Mouse (Mus musculus) fat pad, adult 2 months (tissue): ENCODE measurements around the gene Zfhx3.
A peak's percentile ranks its signal among the peaks of the same experiment; 100 is the strongest.

Source experiments
- DNase-seq: peaks from one replicate; pipeline ENCODE4 v3.0.0-alpha.2; 2011; ENCODE audit warnings: low read depth, low spot score; ENCODE audit errors: extremely low read depth

Zfhx3 gene

GRCm38 (mm10) chr8:108732500-108732899 is 790.1 kb downstream of the Zfhx3 start:
- DNase-seq = no peak

DNA sequence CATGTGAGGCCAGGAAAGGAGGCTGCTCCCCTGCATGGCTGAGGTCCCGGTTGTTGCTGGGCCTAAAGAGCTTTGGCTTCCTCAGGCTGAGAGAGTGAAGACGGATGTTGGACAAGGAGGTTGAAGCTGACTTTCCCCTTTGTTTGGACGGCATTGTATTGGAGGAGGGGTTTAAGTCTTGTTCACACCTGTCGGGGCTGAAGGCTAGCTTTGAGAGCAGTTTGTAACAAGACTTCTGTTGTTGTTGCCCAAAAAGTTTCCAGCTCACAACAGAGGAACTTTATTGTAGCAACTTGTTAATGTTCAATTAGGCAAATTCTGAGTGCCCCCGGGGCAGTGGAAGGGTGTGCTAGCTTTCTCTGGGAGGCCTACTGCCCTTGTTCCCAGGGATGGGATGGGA is 790.9 kb downstream of the Zfhx3 start:
- DNase-seq = no peak

GRCm38 (mm10) chr8:108736442-108736841 is 794.0 kb downstream of the Zfhx3 start:
- DNase-seq = no peak

- DNase-seq = no peak
Observed at GRCm38 (mm10) chr8:108738179-108738578, 795.7 kb downstream of the Zfhx3 start.

- DNase-seq = no peak
Observed at GRCm38 (mm10) chr8:108739517-108739916, 797.1 kb downstream of the Zfhx3 start.

DNA sequence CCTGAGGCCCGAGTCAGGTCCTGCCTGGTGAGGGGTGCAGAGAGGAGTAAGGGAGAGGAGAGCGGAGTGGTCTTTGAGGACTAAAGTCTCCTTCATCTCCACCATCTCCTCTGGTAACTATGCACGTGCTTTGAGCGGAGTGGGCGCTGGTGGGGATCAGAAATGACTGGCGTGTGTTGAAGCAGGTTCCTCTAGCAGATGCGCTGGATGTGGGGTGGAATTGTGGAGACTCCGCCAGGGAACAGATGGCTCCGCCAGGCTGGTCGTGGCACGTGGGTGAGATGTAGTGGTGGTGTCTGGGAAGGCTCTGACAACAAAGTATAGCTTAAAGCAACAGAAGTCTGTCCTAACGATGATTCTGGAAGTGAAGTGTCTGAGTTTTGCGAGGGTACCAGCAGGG is 798.0 kb downstream of the Zfhx3 start:
- DNase-seq = no peak

DNA sequence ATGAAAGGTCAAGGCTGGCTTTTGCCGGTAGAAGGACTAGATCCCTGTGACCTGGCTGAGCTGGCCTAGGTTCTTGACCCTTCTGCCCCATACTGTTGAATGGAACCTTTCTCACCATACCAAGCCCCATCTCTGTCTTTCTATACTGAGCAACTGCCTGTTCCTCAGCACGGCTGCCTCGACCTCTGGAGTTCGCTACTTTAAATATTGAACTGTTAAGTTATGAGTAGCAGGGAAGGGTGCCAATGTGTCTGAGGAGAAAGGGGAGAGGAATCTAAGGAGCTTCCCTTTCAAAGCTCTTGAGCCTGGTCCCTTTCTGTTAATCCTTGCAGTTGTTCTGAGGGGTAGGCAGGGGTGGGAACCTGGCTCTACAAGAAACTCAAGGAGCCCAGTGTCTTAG is 799.2 kb downstream of the Zfhx3 start:
- no peak for DNase-seq

DNA sequence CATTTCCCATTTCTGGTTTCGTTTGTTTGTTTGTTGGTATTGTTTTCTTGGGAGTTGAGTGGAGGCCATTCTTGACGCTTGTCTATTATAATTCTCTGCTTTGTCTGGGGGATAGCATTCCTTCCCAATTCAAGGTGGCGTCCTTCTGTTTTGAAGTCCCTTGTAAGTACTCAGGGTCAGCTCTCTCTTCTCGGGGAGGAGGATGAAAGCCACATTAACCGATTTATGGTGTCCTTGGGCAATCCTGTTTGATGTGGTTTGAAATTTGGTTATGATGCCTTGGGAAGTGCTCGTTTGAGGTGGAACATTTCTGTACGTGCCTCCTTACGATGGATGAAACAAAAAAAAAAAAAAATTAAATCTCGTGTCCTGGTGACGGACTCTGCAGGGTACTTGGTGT is 800.0 kb downstream of the Zfhx3 start:
- DNase-seq = no peak

DNA sequence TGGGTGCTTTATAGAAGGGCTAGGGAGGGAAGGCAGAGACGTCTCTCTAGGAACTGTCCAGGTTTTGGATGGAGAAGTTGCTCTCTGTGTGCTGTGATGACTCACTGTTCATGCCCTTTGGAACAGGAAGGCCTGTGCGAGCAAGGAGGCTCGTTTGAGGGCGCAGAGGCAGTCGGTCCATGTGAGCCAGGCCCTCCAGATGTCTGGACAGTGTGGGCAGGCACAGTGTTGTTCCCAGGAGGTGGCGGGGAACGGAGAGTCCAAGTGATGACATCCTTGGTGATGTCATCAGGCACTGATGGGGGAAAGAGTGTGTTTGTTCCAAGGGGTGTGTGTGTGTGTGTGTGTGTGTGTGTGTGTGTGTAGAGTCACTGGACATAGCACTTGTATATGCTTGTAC is 800.8 kb downstream of the Zfhx3 start:
- DNase-seq = no peak

- peak; percentile 90 for DNase-seq
Observed at GRCm38 (mm10) chr8:108745551-108745950, 803.1 kb downstream of the Zfhx3 start.

DNA sequence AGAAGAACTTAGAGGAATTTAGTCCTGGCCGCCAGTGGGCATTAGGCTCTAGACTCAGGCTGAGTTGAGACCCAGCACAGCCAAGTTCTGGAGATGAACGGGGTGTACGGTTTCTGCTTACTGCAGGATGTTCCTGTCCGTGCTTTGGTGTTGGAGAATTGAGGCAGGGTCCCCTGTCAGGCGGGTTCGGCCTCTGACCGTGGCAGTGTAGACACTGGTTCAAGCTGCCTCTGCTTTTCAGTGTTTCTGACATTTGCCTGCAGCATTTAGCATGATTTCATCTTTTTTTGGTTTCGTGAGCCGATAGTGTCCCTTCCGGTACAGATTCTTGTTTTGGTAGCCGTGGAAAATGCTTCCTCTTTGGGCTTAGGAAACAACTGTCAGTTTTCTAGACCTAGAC is 805.7 kb downstream of the Zfhx3 start:
- no peak for DNase-seq

- no peak for DNase-seq
Observed at GRCm38 (mm10) chr8:108748851-108749376, 806.5 kb downstream of the Zfhx3 start.

GRCm38 (mm10) chr8:108750806-108751205 is 808.4 kb downstream of the Zfhx3 start:
- DNase-seq = no peak

DNA sequence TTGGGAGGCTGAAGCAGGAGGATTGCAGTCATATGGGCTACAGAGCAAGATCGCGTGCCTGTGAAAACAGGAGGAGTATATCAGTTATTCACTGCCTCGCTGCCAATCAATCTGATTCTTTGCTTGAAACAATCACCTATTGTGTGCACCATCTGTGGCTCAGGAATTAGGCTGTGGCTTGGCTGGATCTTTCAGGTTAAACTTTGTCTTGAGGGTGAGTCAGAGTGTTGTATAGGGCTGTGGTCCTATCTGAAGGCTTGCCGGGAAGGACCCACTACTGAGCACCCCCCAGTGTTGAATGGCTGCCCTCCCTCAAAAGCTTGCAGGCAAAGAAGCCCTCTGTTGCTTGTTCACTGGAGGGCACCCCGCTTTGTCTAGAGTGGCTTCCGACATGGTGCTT is 812.1 kb downstream of the Zfhx3 start:
- DNase-seq = no peak

DNA sequence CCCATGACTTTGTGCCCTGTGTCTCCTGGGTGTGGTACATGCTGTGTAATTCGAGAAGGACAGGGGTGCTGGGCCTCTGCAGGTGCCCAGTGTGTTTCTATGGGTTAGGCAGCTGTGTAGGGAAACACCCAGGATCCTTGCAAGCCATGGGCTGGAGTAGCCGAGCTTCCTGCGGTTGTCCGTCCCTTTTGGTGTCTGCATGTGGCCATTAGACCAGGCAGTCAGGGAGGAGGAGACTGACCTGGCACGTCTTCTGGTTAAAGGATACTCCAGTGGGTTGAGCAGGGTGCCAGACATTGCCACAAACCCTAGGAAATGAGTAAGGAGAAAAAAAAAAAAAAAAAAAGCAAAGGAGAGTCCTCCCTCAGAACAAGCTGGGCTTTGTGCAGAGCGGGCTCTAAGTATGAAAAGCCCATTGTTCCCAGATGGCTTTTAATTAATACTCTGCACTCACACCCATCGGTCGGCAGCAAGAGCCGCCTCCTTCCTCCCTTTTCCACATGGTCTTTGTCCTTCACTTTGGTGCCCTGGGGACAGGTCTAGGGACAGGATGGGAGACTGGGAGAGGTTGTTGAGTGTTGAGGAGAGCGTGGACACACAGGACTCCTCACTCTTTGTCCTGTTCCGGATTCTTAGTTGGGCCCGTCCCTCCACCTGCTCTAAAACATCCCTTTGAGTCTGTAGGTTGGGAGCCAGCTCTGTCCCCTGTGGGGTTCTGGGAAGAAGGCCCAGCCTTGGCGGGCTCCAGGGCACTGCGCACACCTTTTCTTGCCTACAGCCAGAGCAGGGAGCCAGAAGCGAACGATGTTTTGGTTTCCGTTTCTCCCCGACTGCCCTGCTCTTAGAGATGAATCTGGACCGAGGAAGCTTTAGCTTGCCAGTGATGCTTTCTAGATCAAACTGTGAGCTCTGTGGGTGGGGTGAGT is 813.2 kb downstream of the Zfhx3 start:
- no peak for DNase-seq

GRCm38 (mm10) chr8:108759511-108760330 is 817.3 kb downstream of the Zfhx3 start:
- DNase-seq = no peak

DNA sequence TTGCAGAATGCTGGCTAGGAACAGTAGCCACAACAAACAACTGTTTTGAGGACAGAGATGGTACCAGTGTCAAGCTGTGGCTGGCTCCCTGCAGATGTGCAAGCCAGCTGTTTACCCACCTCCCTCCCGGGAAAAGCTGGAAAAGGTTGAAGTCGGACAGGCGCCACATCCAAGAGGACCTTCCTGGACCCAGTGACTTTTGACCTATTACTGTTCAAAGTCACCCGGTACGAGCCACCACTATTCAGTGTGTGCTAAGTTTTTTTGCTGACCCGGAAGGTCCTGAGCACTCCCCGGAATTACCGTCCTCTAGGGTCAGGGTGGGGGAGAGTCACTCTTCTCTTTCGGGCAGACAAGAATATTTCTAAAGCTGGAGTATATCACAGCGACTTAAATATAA is 818.3 kb downstream of the Zfhx3 start:
- no peak for DNase-seq

DNA sequence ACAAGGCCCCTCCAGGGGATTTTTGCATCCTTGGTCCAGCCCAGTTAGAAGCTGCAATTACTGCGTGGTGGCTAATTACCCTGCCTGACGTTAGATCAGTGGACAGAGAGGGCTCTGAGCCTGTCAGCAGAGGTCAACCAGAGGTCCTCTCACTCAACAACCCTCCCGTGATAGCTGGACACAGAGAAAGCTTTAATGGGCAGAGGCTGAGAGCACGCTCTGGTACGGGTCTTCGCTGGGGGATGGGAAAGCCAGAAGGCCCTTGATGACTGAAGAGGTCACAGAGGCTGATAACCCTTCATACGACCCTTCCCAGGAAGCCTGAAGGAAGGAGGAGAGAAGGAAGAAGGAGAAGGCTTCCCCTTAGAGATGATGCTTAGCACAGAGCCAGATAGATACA is 820.1 kb downstream of the Zfhx3 start:
- no peak for DNase-seq

DNA sequence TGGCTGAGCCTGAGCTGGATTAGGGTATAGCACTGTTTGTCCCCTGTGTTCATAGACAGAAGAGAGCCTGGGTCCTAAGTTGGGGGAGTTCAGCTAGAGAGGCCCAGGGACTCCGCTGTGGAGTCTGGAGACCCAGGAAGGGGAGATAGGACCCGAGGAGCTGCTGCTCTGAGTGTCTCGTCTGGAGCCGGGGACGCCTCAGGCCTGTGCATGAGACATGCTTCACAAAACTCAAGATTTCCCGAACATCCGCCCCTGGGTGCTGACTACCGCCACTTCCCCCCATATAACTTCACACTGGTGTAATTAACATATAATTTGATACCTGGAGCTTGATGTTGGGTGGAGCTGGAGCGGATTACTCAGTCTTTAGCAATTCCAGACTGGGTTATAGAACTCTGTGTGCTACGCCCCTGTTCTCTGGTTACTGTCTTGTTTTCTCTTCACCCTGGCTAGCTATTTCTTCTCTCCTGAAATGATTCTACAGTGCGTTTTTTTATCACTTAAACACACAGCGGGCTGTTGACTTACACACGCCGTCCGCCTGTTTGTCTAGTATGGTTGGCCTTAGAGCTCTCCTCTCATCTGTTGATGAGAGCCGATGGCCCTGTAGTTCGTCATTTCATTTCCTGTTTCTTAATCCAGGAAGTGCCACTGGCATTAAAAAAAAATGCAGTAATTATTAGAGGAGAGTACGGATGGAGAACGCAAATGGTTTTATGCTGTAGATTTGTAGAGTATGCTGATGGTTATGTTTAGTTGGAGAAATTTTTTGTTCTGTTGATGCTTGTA is 822.2 kb downstream of the Zfhx3 start:
- DNase-seq = no peak

DNA sequence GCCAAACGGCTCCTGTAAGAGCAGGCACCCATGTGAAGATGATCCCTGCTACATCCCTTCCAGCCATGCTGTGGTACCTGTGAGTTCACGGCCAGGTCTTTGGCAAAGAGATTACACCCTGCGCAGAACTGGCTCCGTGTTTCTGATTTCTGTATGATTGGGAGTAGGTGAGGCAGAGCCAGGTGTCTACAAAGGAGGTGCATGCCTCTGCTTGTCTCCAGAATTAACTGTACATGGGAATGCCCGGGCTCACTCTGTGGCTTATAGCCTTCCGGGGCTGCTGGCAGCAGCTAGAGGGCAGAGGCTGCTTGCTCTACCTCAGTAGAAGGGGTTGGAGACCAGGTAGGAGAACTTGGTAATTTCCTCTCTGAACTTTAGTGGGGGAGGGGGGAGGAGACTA is 823.7 kb downstream of the Zfhx3 start:
- peak; percentile 37 for DNase-seq

DNA sequence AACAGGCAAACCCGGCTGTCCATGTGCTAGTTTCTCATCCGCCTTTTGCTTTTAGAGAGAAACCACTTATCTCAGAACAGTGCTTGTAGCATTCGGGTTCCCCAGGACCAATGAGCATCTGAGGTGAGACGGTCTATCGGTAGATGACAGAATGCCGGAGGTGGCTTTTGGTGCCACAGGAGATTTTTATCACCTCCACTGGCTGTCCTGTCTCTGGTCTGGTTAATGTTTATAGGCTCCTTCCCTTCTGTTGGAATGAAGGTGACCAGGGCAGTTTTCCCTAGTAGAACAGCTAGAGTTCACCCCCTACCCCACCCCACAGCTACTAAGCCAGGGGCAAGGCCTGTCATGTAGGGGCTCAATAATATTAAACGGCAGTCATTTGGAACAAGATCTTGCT is 825.6 kb downstream of the Zfhx3 start:
- DNase-seq = no peak
